Comparison of ENCODE assay signal across 21 mouse cellular contexts in the genomic region with DNA sequence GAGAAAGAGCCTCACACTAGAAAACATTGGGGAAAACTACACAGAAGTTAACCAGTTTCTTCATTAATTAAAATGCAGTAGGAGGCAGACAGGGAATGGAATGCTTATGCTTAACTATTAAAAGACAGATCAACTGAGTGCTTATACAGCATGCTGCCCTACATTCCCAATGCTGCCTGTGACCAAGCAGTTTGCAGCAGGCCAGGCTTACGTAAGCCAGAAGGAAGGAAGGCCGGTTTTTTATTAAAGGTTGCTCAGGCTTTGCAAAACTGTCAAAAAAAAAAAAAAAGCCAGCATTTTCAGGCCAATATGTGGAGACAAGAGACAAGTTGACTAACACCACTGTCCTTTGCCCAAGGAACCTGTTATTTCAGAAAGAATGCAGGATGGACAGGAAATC.
"Had no signal": no experiment of that assay in that cellular context is flagged by ENCODE, and none has a peak within 500 bp of the region (broad histone marks: within the 10 kb centered on the region; RNA-seq: fewer than 3 reads in every experiment).

No protein-coding gene starts in this region.

- H3K9ac ChIP-seq: kidney, embryonic 15.5 days; limb, embryonic 12.5 days; limb, embryonic 15.5 days; liver, embryonic 14.5 days; liver, postnatal 0 days; lung, embryonic 14.5 days; midbrain, embryonic 13.5 days; neural tube, embryonic 13.5 days; stomach, embryonic 15.5 days had no signal

- H3K4me1 ChIP-seq: kidney, embryonic 15.5 days; limb, embryonic 12.5 days; limb, embryonic 15.5 days; midbrain, embryonic 13.5 days; neural tube, embryonic 13.5 days; stomach, embryonic 15.5 days had no signal

- H3K27ac ChIP-seq: kidney, embryonic 15.5 days; limb, embryonic 12.5 days; limb, embryonic 15.5 days; liver, embryonic 14.5 days; macrophage; midbrain, embryonic 10.5 days; midbrain, embryonic 13.5 days; neural tube, embryonic 13.5 days; stomach, embryonic 15.5 days had no signal

- H3K27me3 ChIP-seq: kidney, embryonic 15.5 days; limb, embryonic 12.5 days; limb, embryonic 15.5 days; megakaryocyte, embryonic 14.5 days; midbrain, embryonic 13.5 days; neural tube, embryonic 13.5 days; stomach, embryonic 15.5 days had no signal

- DNase-seq: left cerebral cortex, postnatal 4 days; liver, postnatal 0 days; lung, embryonic 14.5 days; retina, postnatal 1 day; right cerebral cortex, postnatal 25 days; spleen, adult 18-20 months; thymus, postnatal 36 days had no signal

- ATAC-seq: intestine, embryonic 16.5 days; liver, postnatal 0 days; lung, postnatal 0 days; midbrain, embryonic 13.5 days; midbrain, embryonic 16.5 days had no signal

- H3K4me3 ChIP-seq: kidney, embryonic 15.5 days; limb, embryonic 12.5 days; limb, embryonic 15.5 days; megakaryocyte, embryonic 14.5 days; midbrain, embryonic 10.5 days; midbrain, embryonic 13.5 days; myocyte; neural tube, embryonic 13.5 days; stomach, embryonic 15.5 days had no signal
